Mouse (Mus musculus) liver, embryonic 14.5 days (tissue): ENCODE measurements around the gene Eif6. TPM values are rescaled to one million over a fixed set of nuclear protein-coding genes. Genes with fewer than 3 reads are reported as not detected.
"Not testable (repeated sequence)": the region's sequence is repeated elsewhere in the genome, so short reads cannot be mapped to it uniquely, and the experiment has no call there.

Source experiments
- ATAC-seq: fragments of 200-750 bp; cut with Nextera tagmentation; 2 replicates; pipeline ENCODE4 v1.8.0; 2017; ENCODE audit warnings: moderate number of reproducible peaks, mild to moderate bottlenecking, moderate library complexity; ENCODE audit not compliant: insufficient read depth
- DNase-seq, 3 experiments: peaks; one replicate each; pipeline ENCODE4 v3.0.0-alpha.2; 2012 to 2013; ENCODE audit warnings: low read depth in 3 of 3, low spot score in 3 of 3
- H3K27ac ChIP-seq: fragments of 300-500 bp; sonication (generic); 2 replicates; pipeline ENCODE4 v1.5.1; 2014; ENCODE audit warnings: moderate library complexity, mild to moderate bottlenecking, control low read depth, inconsistent platforms
- H3K27me3 ChIP-seq: fragments of 300-500 bp; sonication (generic); 2 replicates; pipeline ENCODE4 v1.6.1; 2014; ENCODE audit warnings: mild to moderate bottlenecking, low read length, moderate library complexity; ENCODE audit not compliant: control insufficient read depth, insufficient read depth
- H3K36me3 ChIP-seq: fragments of 300-500 bp; sonication (generic); replicated peaks from 2 replicates; pipeline ENCODE4 v1.6.1; 2014; ENCODE audit warnings: low read depth; ENCODE audit not compliant: control insufficient read depth, insufficient read depth
- H3K4me1 ChIP-seq, 2 experiments: fragments of 200-500 bp in 1 of 2; fragments of 300-500 bp in 1 of 2; sonication (generic) in 1 of 2; replicated peaks; 2 replicates each; pipeline ENCODE4 v1.6.1; 2012 to 2014; ENCODE audit warnings: antibody characterized with exemption in 1 of 2, inconsistent platforms in 1 of 2, low read length in 1 of 2; ENCODE audit not compliant: control insufficient read depth in 2 of 2, insufficient read depth in 2 of 2
- H3K4me2 ChIP-seq: fragments of 300-500 bp; sonication (generic); 2 replicates; pipeline ENCODE4 v1.6.1; 2014; ENCODE audit warnings: low read depth, mild to moderate bottlenecking, control low read depth, moderate library complexity
- H3K4me3 ChIP-seq, 2 experiments: fragments of 200-500 bp in 1 of 2; fragments of 300-500 bp in 1 of 2; sonication (generic) in 1 of 2; 2 replicates each; pipeline ENCODE4 v1.5.1; 2012 to 2014; ENCODE audit warnings: low read depth in 2 of 2, low read length in 2 of 2, mild to moderate bottlenecking in 2 of 2, control low read depth in 1 of 2, inconsistent platforms in 1 of 2, moderate library complexity in 1 of 2; ENCODE audit not compliant: insufficient read depth in 1 of 2
- H3K9ac ChIP-seq: fragments of 300-500 bp; sonication (generic); replicated peaks from 2 replicates; pipeline ENCODE4 v1.6.1; 2014; ENCODE audit warnings: mild to moderate bottlenecking, control low read depth, moderate library complexity
- H3K9me3 ChIP-seq: fragments of 300-500 bp; sonication (generic); 2 replicates; pipeline ENCODE4 v1.6.1; 2016; ENCODE audit warnings: low read length, mixed read lengths; ENCODE audit not compliant: control insufficient read depth
- CTCF ChIP-seq: IDR thresholded peaks from 2 replicates; pipeline ENCODE4 v1.5.1; 2016; ENCODE audit warnings: antibody characterized with exemption, low read depth, control low read depth
- EP300 ChIP-seq: IDR thresholded peaks from 2 replicates; pipeline ENCODE4 v1.6.1; 2016; ENCODE audit warnings: antibody characterized with exemption, low read depth
- WGBS: fragments of 180-500 bp; shearing (Covaris S2); extraction: QIAGEN DNeasy Blood & Tissue Kit; methylation state at CpG from one replicate; pipeline ENCODE4 v1.1.7; 2014; ENCODE audit not compliant: insufficient replicate concordance; 5-methylcytosine and 5-hydroxymethylcytosine counted together
- polyA plus RNA-seq, 2 experiments: library from polyadenylated mRNA; depleted of rRNA in 1 of 2; stranded (reverse) in 1 of 2; unstranded in 1 of 2; fragments of >200 nt; fragmentation: Nextera tagmentation in 1 of 2; extraction: Ambion mirVana in 1 of 2; gene quantifications; 2 replicates each; pipeline versions ENCODE4 v1.2.1 to v1.2.3; 2012 to 2014

The Eif6 gene
- polyA plus RNA-seq, 2 experiments: 62.4 to 128 TPM

- H3K27ac ChIP-seq: no peak overlapping the region
- no peaks in the 10 kb centered on the region for H3K9me3 ChIP-seq
- no peak overlapping the region for H3K4me3 ChIP-seq
- H3K36me3 ChIP-seq: no peaks in the 10 kb centered on the region
- no peak overlapping the region for H3K9ac ChIP-seq
- DNase-seq (no peak), ATAC-seq (no peak)
- no peak overlapping the region for H3K4me2 ChIP-seq
- WGBS: 57% methylated on average over 4 of the region's 4 CpGs
- H3K4me1 ChIP-seq: no peaks in the 10 kb centered on the region
- TF ChIP-seq CTCF (no peak), EP300 (no peak)
- no peaks in the 10 kb centered on the region for H3K27me3 ChIP-seq
These were observed 12.2 kb upstream of the Eif6 start for GRCm38 (mm10) chr2:155838961-155839360.

GRCm38 (mm10) chr2:155837961-155838360 is 11.2 kb upstream of the Eif6 start:
- no peak for ATAC-seq

GRCm38 (mm10) chr2:155834732-155835131 is 8.0 kb upstream of the Eif6 start, which contains the start of gene Fam83c:
TSS of gene Fam83c (minus strand) at chr2:155834854.
- 48% methylated on average over 9 of the region's 9 CpGs for whole genome bisulfite sequencing
- no peak for ATAC-seq
- H3K4me2 ChIP-seq: no peak within 1 kb of the TSS

More at GRCm38 (mm10) chr2:155837961-155838360, 11.2 kb upstream of the Eif6 start:
- Histone ChIP-seq H3K27me3 (no peaks in the 10 kb centered on the region), H3K36me3 (no peaks in the 10 kb centered on the region), H3K4me3 (no peak overlapping the region), H3K4me2 (no peak overlapping the region), H3K9me3 (no peaks in the 10 kb centered on the region), H3K27ac (no peak overlapping the region), H3K4me1 (no peaks in the 10 kb centered on the region), H3K9ac (no peak overlapping the region)
- no peak for DNase-seq
- WGBS: 67% methylated on average over 3 of the region's 3 CpGs
- no peak for TF ChIP-seq CTCF
- no peak for TF ChIP-seq EP300

GRCm38 (mm10) chr2:155832087-155832486 is 5.4 kb upstream of the Eif6 start:
- H3K27ac ChIP-seq, H3K4me1 ChIP-seq, H3K4me2 ChIP-seq, DNase-seq, ATAC-seq, H3K9ac ChIP-seq, H3K4me3 ChIP-seq, H3K27me3 ChIP-seq, H3K9me3 ChIP-seq, H3K36me3 ChIP-seq: not testable (repeated sequence)
- peak; percentile 59 for TF ChIP-seq CTCF
- 57% methylated on average over 1 of the region's 1 CpGs for WGBS

More at GRCm38 (mm10) chr2:155834732-155835131, 8.0 kb upstream of the Eif6 start, which contains the start of gene Fam83c:
- Histone ChIP-seq H3K4me1 (no peaks in the 10 kb centered on the region), H3K36me3 (no peaks in the 10 kb centered on the region), H3K27ac (no peak within 1 kb of the TSS), H3K27me3 (no peaks in the 10 kb centered on the region), H3K4me3 (no peak within 1 kb of the TSS), H3K9me3 (no peaks in the 10 kb centered on the region), H3K9ac (no peak within 1 kb of the TSS)
- DNase-seq: no peak
- TF ChIP-seq CTCF (no peak), EP300 (no peak)

- Histone ChIP-seq H3K4me1 (peaks cover 10 to 11% of the 10 kb centered on the region in 2 experiments), H3K27ac (no peak overlapping the region), H3K4me2 (no peak overlapping the region), H3K36me3 (no peaks in the 10 kb centered on the region), H3K9me3 (no peaks in the 10 kb centered on the region), H3K4me3 (no peak overlapping the region), H3K9ac (no peak overlapping the region), H3K27me3 (no peaks in the 10 kb centered on the region)
- ATAC-seq (no peak), DNase-seq (no peak)
- peak; percentile 57 for TF ChIP-seq CTCF
- no peak for TF ChIP-seq EP300
- WGBS: 35% methylated on average over 9 of the region's 9 CpGs
These were observed 4.6 kb upstream of the Eif6 start for GRCm38 (mm10) chr2:155831302-155831701.
